Mouse (Mus musculus): ENCODE data around the gene A930009A15Rik.

The A930009A15Rik gene

DNA sequence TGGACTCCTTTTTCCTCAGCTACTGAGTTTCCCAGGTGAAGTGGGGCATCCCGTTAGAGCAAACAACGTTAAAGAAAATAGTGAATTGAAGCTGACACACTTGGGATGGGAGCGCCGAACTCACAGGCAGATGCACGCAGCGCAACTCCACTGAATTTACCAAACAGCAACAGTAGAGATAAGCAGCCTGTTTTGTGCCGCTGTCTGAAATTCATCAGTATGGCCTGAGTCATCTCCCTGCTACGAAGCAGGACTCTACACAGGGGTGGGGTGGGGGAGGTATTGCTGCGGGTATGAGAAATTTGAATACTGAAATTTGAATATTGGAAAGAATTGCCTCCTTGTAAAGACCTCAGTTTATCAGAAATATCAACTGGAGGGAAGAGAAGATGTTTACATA is 12.2 kb downstream of the A930009A15Rik start:
- CTCF ChIA-PET = no interaction called here

DNA sequence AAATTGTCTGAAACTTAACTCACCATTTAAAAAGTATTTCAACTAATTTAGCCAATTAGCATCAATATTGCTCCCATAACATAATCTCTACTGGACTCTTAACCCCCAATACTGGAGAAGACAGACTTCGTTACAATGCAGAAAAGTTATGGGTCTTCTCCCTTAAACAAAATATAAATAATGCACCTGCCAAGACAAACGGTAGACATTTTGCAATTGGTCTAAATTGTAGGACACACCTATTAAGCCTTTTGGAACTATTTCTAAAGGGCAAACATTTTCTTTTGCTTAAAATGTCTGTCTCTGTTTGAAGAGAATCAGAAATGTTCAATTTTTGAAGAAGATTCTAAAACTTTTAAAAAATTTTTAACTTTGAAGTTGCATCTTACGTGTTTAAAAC is 13.3 kb downstream of the A930009A15Rik start:
- CTCF ChIA-PET = no interaction called here

DNA sequence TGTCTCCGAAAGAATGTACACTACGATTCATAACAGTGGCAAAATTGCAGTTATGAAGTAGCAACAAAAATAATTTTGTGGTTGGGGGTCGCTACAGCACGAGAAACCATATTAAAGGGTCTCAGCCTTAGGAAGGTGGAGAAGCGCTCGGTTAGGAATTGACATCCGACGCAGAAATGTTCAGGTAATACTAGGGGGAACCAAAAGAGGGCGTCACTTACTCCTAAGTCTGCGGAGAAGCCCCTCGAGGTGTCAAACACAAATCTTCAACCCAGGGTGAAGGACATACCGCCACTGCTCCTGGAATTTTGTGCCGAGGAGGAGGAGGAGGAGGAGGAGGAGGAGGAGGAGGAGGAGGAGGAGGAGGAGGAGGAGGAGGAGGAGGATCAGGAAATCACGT is 14.9 kb downstream of the A930009A15Rik start:
- CTCF ChIA-PET = no interaction called here

DNA sequence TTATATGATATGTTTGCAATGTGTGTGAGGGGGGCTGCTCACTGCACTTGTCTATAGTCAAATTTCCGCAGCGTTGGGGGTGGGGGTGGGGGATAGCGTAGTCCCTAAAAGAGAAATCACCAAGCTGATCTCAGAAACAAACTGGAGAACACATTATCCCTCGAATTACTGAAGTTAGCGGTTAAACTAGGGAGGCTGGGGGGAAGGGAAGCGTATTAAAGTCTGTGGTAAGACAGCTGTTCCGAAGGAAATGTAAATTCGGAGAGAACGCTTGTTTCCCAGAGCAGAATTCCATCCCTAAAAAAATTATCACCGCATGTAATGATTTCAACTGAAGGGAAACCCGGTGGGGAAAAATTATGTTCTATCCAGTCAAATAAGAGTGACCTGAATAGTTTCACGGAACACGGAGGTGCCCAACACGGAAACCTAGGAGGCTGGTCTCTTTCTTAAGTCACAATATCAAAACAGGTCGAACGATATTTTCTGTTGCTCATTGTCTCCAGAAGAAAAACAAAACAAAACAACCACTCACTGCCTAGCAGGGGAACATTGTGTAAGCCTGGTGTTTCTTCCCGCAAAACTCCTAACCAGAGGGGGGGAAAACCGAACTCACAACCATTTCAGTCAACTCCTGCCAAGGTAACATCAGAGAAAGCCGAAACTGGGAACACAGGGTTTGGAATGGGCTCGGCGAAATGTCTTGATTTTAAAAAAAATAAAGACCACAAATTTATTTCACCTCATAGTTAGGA is 15.9 kb downstream of the A930009A15Rik start:
- CTCF ChIA-PET = no interaction called here

DNA sequence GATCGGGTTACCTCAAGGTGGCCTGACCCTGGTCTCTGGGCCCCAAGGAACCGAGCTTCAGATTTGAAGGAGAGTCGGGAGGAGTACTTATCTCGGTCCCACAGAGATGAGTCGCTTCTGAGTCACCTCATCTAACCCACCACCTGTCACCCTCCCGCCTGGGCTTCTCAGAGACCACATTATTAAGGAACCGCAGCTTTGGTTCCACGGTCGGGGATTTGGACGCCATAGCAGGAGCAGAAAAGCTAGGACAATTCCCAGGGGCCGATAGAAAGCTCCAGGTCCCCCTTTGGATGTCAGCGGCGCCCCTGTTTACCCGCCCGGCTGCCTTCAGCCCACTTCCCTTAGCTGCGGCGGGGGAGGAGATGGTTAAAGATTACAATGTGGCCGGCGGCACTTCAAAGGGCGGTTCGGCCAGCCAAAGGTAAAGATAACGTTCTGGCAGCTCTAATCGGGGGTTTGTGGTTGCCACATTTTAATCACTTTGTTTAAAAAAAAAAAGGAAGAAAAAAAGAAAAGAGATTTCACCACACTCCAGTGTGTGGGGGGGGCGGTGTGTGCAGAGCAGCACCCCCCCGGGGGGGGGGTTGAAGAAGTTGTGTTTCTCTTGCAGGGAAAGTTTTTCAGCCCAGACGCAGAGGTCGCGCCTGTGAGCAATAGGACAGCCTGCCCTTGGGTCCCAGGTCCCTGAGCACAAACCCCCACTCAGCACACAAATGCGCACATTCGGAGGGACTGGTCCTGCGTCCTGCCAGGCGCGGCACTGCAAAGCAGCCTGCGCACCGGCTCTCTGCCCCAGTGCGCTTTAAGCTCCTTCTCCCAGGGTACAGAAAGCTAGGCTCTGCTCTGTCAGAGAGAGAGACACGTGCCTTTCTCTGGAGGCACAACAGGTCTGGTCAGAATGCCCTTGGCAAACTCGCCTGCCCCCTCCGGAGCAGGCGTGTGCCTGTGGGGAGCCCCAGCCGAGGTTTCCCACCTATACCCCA is 16.8 kb downstream of the A930009A15Rik start:
- CTCF ChIA-PET = no interaction called here

DNA sequence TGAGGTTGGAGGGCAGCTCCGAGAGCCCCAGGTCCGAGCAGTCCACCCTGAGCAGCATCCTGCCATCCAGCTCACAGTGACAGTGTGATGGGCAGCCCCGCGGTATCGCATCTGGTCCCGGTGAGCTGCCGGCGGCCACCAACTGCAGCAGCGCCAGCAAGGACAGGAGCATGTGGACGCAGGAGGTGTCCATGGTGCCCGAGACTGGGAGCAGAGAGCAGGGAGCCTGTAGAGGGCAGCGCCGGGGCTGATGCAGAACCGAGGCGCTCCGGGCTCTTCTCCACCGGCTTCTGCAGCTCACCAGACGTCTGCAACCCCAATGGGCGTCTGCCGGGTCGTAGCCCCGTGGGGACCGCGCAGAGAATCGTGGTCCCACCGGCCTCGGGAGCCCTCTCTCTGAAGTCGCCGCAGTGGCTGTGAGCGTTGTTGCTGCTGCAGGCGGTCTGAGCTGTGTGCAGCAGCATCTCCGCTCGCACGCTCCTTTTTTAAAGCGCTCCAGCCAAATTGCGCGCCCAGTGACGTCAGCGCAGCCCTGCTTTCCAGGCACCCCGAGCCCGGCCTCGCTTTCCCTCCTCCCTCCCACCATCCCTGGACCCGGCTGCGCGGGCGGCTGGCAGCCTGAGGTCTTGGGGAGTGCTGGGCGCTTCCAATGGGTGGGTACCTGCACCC is 17.6 kb downstream of the A930009A15Rik start, which contains the start of gene Lgr5:
Gene Lgr5, minus strand, starts transcription at position 480 of the 669 bp plus-strand sequence.
- CTCF ChIA-PET = no interaction called here

DNA sequence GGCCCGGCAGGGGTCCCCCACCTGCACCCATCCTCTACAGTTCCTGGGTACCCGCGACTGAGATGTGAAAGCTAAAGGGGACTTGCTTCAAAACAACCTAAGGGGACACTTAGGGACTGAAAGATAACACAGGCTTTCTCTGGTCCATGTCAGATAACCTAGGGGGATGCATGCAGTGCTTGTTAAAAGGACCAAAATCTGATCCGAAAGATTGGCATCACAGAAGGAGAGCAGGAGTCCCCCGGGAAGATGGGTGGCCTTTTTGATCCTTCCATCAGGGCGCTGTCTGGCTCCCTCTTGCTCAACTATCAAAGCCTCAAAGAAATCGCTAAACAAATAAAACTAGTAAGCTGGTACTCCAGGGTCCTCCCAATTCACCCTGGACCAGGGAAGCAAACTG is 18.2 kb downstream of the A930009A15Rik start:
- CTCF ChIA-PET = no interaction called here

DNA sequence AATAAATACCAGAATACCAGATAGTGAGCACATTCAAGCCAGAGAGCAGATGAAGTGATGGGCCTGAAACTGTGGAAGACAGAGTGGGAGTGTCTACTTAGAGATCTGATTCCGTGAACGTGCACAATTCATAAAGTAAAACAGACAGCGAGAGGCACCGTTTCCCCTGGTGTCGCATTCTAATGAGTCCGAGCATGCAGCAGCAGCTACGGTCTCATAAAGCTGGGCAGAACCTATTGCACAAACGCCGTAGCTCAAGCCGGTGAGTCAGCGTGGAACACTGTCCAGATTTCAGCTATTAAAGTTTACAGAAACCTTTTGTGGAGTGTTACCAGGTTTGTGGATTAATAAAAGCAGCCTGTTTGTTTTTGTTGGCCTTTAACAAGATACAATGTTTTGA is 23.4 kb downstream of the A930009A15Rik start:
- CTCF ChIA-PET = no interaction called here

DNA sequence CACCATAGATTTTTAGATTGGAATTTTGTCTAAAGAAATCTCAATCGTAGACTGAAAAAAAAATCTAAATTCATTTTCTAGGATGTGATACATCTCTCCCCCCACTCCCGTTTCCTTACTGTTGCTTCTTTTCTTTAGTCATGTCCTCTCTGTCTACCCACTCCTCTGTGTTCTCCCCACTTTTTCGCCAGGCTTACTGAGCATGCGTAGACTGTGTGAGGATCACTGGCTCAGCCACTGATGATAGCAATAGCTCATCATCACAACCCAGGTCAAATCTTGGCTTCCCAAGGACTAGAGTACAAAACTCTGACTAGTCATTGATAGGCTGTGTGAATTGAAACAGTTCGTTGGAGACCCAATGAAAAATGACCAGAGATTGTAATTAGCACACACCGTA is 23.9 kb downstream of the A930009A15Rik start:
- CTCF ChIA-PET = no interaction called here

DNA sequence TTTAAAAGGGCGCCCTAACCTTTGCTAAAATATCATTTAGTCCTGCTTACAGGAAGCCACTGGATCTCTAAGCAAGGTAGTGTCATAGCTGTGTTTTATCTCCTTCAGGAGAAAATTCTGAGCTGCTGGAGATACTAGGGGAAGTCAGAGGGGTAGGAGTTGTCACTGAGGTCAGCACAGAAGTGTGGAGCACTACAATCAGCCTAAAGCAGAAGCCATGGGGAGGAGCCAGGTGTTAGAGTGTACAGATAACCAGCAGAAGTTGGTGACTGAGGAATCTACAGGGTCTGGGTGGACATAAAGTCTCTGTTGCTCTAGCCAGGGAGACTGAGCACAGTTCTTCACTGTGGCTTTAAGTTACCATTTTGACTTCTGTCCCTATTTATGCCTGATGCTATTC is 26.0 kb downstream of the A930009A15Rik start:
- CTCF ChIA-PET = no interaction called here

DNA sequence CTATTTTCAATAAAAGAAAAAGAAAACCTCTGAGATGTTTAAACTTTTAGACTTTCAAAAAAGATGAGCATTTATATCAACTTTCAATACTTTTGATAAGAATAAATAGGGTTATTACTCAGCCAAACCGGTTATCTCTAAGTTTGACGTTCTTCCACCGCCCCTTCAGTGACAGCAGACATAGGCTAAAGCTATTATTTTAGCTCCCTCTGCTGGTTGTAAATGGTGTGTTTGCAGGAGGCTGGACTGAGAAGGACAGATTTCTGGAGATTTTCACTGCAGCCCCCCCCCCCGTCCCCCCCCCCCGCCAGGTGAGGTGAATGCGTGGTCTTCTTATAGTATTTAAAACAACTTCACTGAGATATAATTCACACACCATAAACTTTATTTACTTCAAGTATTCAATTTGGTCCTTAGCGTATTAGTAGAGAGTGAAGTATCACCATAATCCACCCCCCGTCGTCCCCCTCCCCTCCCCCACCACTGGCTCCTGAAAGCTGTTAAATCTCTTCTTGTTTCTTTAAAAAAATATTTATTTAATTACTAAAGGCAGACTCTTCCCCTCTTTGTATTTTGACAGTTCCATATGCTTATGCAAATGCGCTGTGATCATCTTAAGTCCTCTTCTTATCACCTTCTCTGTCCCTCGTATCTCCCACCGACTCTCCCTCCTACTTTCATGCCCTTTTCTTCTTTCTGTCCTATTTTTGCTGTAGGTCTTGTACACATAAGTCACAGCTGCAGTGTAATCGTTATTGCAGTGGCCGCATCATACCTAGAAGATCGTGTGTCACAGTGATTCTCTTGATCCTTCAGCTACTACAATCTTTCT is 47.9 kb downstream of the A930009A15Rik start:
- CTCF ChIA-PET = interaction anchor here (0.6 to 0.7 kb wide), 3 partner anchors 32 to 429 kb away, joined by 4 to 35 read pairs (median 10); no protein-coding TSS in a partner anchor

DNA sequence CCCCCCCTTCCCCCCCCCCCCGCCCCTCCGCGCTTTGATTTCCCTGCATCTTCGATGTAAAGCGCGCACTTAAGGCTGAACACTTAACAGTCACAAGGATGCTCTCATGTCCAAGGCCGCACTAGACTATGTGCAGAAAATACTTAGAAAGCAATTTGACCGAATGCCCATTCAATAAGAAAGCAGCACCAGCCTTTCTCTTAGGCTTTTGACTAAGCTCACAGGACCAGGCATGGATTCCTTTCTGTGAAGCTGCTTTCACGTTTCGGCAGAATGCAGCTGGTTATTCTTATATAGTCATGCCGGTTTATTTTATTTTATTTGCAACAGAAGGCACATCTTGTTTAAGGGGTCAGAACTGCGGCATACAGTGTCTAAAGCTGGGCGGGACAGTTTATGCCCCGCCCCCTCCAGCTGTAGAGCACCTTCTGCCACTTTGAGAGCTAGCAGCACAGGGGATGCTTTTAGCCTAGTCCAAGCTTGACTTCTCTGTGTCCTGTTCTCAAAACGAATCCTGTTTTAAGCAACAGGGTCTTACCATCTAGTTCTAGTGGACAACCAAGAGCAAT is 48.6 kb downstream of the A930009A15Rik start:
- CTCF ChIA-PET = interaction anchor here (0.7 kb wide), 2 partner anchors 10 to 328 kb away, joined by 3 to 35 read pairs; no protein-coding TSS in a partner anchor

DNA sequence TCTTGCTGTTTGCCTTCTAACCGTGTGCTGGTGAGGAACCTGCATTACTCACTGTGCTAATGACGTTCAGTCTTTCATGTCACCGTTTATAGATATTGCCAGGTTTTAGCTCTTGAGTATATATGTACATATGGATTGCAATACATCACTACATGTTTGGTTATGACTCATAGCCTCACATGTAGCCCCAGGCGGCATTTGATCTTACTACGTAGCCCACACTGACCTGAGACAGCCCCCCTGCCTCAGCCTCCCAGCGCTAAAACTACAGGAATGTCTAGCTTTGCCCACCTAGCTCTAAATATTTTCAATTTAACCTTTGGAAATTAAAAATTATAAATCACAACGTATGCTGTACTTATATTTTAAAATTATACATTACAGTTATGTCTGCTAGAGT is 53.7 kb downstream of the A930009A15Rik start:
- CTCF ChIA-PET = no interaction called here

DNA sequence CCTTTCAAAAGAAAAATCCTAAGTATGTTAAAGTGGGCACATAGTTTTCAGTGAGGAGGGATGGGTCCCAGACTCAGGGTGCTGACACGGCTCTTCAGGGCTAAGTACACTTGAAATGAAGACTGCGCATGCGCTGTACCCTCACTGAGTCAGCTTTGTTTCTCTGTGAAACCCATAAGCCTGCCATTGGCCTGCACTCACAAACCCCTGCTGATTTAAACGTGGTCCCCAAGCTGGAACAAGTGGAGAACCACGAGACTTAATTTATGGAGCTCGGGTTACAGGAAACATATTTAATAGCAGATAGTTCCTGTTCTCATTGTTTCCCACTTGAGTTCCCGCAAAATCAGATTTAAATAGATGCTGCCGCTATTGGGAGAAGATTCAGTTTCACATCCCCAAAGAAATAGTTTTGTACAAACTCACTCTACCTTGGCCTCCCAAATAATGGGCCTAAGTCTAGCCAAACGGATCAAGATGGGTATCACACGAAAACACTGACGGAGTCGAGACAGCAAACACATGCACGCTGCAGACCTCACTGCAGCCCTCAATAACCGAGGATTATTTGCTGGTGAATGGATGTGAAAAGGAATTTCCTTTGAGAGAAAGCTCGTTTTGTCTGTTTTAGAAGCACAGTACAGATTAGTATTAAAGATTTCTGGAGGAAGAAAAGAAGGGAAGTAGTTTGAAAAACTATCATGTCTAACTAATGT is 54.3 kb downstream of the A930009A15Rik start:
- CTCF ChIA-PET = no interaction called here

DNA sequence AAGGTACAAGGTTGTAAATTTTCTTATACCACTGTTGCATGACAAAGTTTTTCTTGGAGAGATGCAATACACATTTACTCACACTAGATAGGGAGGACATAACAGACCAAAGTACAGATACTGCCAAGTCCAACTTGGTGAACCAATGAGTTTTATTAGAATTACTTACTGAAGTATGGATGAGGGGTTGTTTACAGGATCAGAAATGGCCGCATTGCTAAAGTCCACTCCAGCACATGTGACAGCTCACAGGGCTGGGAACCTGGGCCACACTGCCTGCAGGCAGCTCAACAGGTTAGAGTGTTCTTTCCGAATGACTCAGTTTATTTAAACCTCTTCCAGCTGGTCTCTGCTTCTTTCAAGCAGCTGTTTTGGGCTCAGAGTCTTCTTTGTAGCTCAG is 55.2 kb downstream of the A930009A15Rik start:
- CTCF ChIA-PET = no interaction called here

DNA sequence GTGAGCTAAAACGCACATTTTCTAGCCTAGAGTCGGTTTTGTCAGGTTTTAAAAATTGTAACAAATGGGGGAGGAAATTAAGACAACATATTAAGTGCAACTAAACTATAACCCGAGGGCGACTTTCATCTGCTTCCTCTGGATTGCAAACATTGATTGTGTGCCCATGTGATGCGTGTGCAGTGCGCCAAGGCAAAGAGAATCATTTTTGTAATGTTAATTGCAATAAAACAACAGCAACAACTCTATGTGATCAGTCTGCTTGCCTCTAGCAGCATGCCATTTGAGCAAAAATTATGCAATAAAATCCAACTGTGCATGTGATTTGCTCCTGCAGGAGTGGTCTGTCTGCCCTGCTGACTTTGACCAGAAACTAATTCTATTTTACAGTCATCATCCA is 56.9 kb downstream of the A930009A15Rik start:
- CTCF ChIA-PET = no interaction called here
